Mouse (Mus musculus) kidney, adult 2 months (tissue): ENCODE results near the gene Parg. TPM values are rescaled to one million over a fixed set of nuclear protein-coding genes. Genes with fewer than 3 reads are reported as not detected.

Source experiments
- DNase-seq: peaks from one replicate; pipeline ENCODE4 v3.0.0; 2021
- H3K27ac ChIP-seq: fragments of 200-500 bp; 2 replicates; pipeline ENCODE4 v1.5.1; 2012; ENCODE audit warnings: low read depth, low read length, control low read depth, inconsistent platforms; ENCODE audit not compliant: insufficient read depth
- H3K27me3 ChIP-seq: fragments of 200-500 bp; replicated peaks from 2 replicates; pipeline ENCODE4 v1.6.1; 2012; ENCODE audit warnings: mild to moderate bottlenecking, moderate library complexity, low read length, inconsistent platforms; ENCODE audit not compliant: control insufficient read depth, insufficient read depth
- H3K36me3 ChIP-seq: fragments of 200-500 bp; 2 replicates; pipeline ENCODE4 v1.6.1; 2012; ENCODE audit warnings: mild to moderate bottlenecking, moderate library complexity, low read length, inconsistent platforms; ENCODE audit not compliant: control insufficient read depth, insufficient read depth
- H3K4me1 ChIP-seq: fragments of 200-500 bp; 2 replicates; pipeline ENCODE4 v1.6.1; 2011; ENCODE audit warnings: low read length; ENCODE audit not compliant: control insufficient read depth, insufficient read depth
- H3K4me3 ChIP-seq: fragments of 200-500 bp; 2 replicates; pipeline ENCODE4 v1.5.1; 2011; ENCODE audit warnings: mild to moderate bottlenecking, low read depth, low read length, control low read depth; ENCODE audit not compliant: insufficient read depth
- CTCF ChIP-seq: fragments of 200-500 bp; conservative IDR thresholded peaks from 2 replicates; pipeline ENCODE4 v1.5.1; 2011; ENCODE audit warnings: low read depth, mild to moderate bottlenecking, control low read depth, low read length, moderate library complexity, mixed read lengths; ENCODE audit not compliant: insufficient read depth, insufficient read length
- POLR2A ChIP-seq: fragments of 200-500 bp; IDR thresholded peaks from one replicate; pipeline ENCODE4 v1.6.1; 2011; ENCODE audit warnings: low read depth, low read length, control low read depth
- WGBS: fragments of 180-500 bp; shearing (Covaris S2); methylation state at CpG from one replicate; pipeline ENCODE4 v1.1.7; 2018; 5-methylcytosine and 5-hydroxymethylcytosine counted together
- polyA plus RNA-seq: library from polyadenylated mRNA; depleted of rRNA; stranded (reverse); fragments of >200 nt; gene quantifications from 2 replicates; pipeline ENCODE4 v1.2.3, GENCODE M21; 2012; rRNA removed

Gene Parg
- polyA plus RNA-seq, 1 experiment: 6.9 TPM

DNA sequence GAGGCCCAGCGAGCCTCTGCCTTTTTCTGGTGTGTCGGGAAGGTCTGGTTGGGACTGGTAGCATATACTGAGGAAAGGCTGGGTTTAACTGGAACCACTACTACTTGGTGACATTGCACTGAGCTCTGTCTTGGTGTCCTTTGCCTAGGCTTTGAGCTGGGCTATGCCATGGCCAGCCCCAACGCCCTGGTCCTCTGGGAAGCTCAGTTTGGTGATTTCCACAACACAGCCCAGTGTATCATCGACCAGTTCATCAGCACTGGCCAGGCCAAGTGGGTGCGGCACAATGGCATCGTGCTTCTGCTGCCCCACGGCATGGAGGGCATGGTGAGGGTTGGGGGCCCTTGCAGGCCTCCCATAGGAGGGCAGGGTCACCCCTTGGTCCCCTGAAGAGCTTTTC, 142.4 kb downstream of the Parg start:
- WGBS: 92% methylated on average over 7 of the region's 7 CpGs
- DNase-seq: no peak
- no peaks in the 10 kb centered on the region for H3K4me1 ChIP-seq
- TF ChIP-seq POLR2A (no peak), CTCF (no peak)
- no peaks in the 10 kb centered on the region for H3K27me3 ChIP-seq
- H3K36me3 ChIP-seq: no peaks in the 10 kb centered on the region
- H3K27ac ChIP-seq: no peak overlapping the region
- no peak overlapping the region for H3K4me3 ChIP-seq

DNA sequence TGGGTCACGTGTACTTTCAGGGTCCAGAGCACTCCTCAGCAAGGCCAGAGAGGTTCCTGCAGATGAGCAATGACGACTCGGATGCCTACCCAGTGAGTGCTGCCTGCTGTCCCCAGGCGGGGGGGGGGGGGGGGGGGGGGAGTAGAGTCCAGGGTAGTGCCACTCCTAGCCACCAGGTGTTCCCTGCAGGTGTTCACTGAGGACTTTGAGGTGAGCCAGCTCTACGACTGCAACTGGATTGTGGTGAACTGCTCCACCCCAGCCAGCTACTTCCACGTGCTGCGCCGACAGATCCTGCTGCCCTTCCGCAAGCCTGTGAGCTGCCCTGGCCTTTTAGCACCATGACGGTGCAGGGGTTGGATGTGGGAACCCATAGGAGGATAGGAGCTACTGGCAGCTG, 142.9 kb downstream of the Parg start:
- no peaks in the 10 kb centered on the region for H3K27me3 ChIP-seq
- H3K27ac ChIP-seq: no peak overlapping the region
- H3K4me3 ChIP-seq: no peak overlapping the region
- WGBS: 74% methylated on average over 10 of the region's 10 CpGs
- no peaks in the 10 kb centered on the region for H3K36me3 ChIP-seq
- TF ChIP-seq POLR2A: no peak
- no peak for TF ChIP-seq CTCF
- no peaks in the 10 kb centered on the region for H3K4me1 ChIP-seq
- DNase-seq: no peak

Other genes starting within 250 kb of the Parg start
- 2.6 and 2.9 TPM in 2 replicates for gene Galnt15, start 173.0 kb upstream of the Parg start, polyA plus RNA-seq
- gene Oxnad1, start 116.6 kb upstream of the Parg start, polyA plus RNA-seq: 49.0 and 60.2 TPM in 2 replicates
- 31.2 and 43.1 TPM in 2 replicates for gene Dph3, start 116.2 kb upstream of the Parg start, polyA plus RNA-seq
- gene Msmb, start 59.9 kb upstream of the Parg start, polyA plus RNA-seq: not detected in 2 replicates
- gene Ncoa4, start 42.1 kb upstream of the Parg start, polyA plus RNA-seq: 56.0 and 57.2 TPM in 2 replicates
- gene Timm23, start 51 bp upstream of the Parg start, polyA plus RNA-seq: 189 and 213 TPM in 2 replicates
- 10.8 and 11.6 TPM in 2 replicates for gene Ogdhl, start 120.1 kb downstream of the Parg start, polyA plus RNA-seq
- not detected in 2 replicates for gene 1700024G13Rik, start 186.4 kb downstream of the Parg start, polyA plus RNA-seq